Mouse (Mus musculus): Measurements from ENCODE around the gene Veph1.

Gene Veph1

DNA sequence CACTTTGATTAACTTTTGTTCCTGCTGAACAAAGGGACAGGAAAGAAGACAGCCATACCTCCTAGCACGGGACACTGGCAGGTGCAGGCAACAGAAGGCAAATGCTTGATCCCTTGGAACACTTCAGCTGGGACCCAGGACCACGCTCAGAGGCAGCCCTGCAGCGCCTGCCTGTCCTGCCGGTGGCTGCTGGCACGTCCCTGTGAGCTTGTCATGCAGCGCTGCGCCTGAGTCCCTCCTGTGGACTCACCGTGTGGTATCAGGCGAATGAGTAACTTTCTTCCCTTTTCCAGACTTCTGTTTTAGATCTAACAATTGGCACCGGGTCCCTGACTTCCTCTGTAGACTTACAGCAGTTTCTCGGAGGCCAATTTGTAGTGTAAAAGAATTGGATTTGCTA, at the start of gene Veph1:
Gene Veph1 (minus strand): TSS at position 293 of the 400 bp plus-strand sequence.
- peak in 1 of 2 experiments; percentile 5 for DNase-seq (ENCODE audit: low spot score in 2 of 2)

DNA sequence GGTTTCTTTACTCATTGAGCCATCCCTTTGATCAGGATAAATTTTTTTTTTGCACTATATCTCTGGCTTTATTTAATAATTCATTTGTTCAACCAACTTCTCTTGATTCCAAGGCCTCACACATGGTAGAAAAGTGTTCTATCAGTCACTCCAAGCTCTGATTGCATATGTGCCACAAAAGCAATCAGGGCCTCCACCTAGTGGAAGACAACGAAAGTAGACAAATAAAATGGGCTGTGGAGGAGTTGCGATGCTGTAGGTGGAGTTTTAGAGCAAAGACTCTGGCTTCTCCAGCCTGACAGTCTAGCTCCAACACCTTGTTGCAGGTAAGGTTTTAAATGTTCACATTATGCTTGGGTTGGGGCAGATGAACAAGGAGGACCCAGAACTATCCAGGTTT, 44.1 kb upstream of the Veph1 start:
- no peak for DNase-seq (ENCODE audit: low spot score in 2 of 2)

DNA sequence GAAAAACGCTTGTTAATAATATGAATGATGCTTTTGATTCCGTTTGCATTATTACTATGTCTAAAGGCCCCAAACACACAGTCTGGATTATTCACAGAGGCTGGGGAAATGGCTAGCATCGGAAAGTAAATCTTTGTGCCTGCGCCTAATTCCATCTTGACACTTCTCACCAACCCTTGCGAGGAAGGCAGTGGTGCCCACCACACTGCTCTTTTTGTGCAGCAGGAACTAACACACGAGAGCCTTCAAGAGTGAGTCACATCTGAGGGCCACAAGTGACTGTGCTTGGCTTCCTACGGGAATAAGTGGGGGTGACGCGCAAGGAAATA, 35.7 kb upstream of the Veph1 start:
- DNase-seq (ENCODE audit: low spot score in 2 of 2), result no peak

DNA sequence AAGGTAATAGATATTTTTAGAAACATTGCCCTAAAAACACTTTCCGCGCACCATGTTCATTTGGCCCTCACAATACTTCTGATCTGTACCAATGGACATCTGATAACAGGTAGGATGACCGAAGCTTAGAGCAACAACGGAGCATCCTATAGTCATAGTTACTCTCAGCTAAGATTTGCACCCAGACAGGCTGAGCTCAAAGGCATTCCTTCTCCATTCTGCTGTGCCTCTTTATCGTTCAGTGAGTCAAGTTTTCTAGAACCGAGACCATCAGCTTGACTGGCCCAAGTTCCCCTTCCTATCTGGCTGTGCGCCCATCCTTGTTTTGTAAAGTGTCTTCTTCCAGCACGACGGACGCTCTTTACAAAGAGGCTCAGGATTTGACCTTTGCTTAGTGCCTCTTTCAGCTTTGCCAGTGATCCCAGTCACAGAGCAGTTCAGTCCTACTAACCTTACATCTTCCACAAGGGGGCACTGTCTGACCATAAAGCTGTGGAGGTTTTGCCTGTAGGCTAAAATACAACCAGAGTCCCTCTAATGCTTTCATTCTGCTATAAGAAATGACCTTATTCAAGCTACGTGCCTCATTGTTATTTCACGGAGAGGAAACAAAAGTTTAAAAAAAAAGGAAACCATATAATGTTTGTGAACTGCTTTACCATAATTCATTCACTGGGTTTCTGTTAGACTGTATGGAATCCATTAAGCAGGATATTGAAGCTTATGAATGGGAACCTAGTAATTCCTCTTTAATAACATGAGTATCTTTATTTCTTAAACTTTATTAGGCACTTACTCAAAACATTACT, 35.2 kb upstream of the Veph1 start:
- DNase-seq (ENCODE audit: low spot score in 2 of 2), result peak; percentile 43 to 76

DNA sequence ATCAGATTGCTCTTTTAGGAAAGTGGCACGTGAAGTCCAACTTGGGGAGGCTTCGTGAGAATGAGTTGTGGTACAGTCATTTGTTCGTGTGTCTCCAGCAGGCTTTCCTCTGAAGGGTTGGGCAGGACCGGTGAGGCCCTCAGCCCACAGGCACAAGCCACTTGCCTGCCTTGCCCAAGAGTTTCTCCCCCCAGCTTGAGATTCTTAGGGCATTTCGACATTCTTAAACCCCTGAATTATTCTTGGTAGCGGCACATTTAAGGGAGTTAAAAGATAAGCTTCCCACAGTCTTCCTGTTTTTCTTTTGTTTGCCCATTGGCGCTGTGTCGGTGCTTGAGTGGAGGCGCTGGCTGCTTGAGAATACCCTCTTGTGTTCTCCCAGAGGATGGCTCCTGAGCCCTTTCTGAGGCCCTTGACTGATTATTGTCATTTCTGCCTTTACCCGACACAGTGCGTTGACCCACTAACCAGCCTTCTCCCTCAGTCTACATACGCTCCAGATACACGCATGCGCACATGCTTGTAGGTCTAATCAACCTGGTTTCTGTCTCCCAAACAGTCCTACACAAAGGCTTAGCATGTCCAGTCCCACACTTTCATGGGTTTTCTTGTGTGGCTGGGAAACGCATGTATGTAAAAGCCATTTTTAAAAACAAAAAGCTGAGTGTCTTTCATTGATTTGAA, 34.4 kb upstream of the Veph1 start:
- DNase-seq (ENCODE audit: low spot score in 2 of 2), result no peak

DNA sequence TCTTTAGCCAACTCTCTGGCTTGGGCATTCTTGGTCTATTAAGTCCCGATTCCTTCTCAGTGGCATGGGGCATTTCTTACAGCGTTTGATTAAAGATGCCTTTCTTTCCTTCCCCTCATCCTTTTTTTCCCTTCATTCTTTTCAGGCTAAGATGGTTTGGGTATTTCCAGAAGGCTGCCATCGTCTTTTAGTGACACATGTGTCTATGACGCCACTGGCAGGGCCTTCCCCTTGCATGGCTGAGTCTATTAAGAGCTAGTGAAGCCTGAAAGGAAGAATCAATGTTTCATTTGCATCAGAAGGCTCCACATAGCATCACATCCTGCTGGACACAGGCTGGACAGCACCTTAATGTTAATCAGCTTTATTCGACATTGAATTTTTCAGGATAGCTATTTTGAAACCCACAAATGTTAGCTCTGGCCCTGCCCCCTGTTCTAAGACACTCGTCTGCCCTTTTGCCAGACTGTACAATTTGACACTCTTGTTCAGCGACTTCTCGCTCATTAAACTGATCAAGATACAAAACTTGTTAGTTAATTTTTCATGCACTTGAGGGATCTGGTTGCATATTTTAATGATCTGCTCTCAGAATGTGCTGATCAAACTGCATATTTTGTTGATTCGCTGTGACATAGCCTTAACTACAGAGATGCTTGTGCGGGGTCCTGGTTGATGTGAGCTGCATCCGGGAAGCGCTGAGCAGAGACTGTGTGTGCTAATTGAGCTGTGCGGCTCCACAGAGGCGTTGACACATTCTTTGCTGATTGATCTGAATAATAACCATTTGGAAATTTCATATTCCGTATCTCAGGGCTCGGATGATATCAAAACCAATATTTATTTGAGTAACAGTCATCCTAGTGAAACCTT, 29.6 kb upstream of the Veph1 start:
- peak in 1 of 2 experiments; percentile 9 for DNase-seq (ENCODE audit: low spot score in 2 of 2)

DNA sequence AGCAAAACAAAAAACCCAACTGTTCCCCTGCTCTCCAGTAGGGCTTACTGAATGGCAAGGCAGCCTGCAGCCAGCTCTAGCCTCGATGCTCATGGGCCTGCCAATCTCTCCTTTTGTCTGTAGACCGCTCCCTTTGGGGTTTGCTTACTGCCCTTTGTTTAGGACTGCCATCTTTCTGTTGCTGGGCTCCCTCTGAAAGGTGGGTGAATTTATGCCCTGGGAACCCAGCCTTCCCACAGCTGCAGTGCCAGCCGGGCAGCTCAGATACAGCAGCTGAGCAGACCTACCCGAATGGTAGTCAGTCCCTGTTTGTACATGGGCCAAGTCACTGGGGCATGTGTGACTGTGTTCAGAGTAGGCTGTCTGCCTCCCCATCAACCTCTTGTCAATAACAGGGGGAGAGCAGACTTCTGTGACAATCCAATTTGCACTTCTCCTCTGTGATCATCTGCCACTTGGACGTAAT, 28.9 kb upstream of the Veph1 start:
- peak in 1 of 2 experiments; percentile 48 for DNase-seq (ENCODE audit: low spot score in 2 of 2)

DNA sequence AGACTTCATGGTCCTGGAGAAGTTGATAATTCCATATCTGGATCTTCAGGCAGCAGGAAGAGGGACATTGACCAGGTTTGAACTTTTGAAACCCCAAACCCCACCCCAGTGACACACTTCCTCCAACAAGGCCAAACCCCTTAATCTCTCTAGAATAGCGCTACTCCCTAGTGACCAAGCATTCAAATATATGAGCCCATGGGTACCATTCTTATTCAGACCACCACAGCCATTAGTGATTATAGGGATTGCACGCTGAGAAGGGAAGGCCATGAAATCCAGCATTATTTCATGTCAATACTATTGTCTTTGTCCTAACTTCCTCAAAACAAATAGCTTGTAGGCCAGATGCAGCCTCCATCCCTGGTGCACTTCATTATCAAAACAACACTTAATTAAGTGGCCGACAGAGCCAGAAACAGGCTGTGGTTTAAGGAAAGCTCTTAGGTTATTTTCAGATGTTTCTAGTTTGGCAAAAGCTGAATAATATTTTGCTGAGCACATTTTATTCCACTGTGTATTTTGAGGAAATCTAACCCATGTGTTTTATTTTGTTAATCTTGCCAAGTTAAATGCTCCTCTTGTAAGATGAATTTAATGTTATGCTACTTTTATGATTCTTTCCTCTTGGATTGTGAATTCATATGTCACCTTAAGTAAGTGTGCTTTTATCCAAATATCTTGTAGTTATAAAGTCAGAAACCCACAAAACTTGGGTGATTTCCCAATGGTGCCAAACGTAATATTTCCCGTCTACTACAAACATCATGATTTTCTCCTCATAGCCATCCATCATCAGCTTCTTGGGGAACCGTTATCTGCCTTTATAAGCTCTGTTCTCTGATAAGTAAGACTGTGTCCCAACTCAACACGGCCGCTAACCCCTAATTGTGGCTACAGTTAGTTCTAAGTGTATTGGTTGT, 18.4 kb upstream of the Veph1 start:
- no peak for DNase-seq (ENCODE audit: low spot score in 2 of 2)

DNA sequence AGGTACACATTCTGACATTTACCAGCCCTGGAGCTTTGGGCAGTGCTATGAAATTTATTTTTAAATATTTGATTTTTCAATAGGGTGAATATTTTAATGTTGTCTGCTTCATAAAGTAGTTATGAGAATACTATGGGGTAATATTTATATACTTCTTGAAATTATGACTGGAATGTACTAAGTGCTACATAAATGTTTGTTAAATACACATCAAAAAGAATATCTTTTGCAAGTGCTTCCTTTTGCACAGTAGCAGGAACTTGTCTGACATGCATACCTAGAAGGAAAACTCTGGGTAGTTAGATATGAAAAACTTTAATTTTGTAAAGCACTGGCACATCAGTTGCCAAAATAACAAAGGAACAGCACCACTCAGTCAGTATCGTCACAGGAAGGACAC, 13.9 kb upstream of the Veph1 start:
- DNase-seq (ENCODE audit: low spot score in 2 of 2), result no peak

DNA sequence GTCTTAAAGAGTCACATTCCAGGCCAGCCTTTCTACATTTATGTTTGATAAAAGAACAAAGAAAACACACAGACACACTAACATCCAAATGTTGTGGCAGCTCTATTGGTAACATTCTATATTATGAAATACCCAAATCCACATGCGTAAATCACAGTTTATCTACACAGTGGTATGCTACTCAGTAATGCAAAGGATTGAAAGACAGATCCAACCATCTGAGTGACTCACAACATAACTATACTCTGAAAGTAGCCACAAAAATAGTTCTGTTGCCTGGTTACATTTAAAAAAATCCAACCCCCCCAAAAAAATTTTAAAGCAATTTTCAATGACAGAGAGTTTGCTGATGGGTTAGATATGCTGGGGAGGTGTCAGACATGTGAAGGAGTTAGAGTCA, 12.9 kb upstream of the Veph1 start:
- DNase-seq (ENCODE audit: low spot score in 2 of 2), result no peak

DNA sequence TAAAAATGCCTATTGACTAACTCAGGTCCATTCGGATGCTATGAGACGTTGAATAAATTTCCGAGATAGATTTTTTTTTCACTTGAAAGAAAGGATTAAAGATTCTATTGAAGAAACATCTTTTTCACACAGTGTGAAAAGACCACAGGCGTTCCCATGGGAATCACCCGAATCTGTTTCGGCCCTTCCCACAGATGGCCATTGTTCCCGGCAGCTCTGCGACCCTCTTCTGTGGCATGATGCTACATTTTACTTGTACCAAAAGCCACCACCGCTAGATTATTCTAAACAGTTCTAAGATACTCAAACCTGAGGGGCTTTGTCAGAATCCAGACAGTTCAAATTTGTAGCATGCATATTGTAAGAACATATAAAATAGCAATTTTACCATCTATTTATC, 1.4 kb downstream of the Veph1 start:
- no peak for DNase-seq (ENCODE audit: low spot score in 2 of 2)

DNA sequence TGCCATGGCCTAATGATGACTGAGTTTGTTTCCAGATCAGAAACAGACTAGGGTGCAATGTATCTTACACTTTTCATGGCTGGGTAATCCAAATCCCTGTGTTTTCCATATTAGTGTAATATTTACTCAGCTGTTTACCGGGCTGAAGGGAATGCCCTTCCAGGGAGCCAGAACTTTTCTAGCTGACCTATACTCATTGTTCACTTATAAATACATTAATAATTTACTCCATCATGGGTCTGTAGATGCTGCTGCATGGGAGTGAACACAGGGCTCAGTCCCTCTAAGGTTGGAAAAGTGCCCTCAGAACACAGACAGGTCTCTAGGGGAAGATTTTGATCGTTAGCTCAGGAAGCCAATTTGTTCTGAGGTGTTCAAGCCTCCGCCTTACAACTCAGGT, 1.9 kb downstream of the Veph1 start:
- no peak for DNase-seq (ENCODE audit: low spot score in 2 of 2)

DNA sequence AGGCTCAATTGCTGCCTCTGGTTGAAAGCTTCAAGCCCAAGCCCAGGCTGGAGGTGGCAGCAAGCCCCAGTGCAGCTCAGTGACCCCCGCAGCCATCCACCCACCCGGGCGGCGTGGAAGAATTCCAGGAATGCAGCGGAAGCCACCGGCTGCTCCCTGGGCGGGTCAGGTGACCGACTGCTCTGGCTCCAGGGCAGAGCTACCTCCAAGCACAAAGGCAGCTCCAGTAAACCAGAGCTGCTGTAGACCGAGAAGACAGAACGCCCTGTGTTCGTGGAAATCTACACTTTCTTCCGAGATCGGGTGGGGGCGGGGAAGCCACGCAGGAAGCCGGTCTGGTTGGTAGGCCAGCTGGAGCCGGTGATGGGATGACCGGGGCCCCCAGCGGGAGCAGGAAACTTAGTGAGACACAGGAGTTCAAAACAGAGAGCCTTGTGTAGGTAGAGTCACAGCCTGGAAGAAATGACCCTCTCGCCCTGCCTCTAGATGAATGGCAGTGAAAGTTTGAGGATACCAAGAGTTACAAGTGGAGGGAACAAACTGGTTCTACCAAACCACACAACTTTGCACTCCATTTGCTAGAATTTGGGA, 4.2 kb downstream of the Veph1 start:
- DNase-seq (ENCODE audit: low spot score in 2 of 2), result peak in 1 of 2 experiments; percentile 2

DNA sequence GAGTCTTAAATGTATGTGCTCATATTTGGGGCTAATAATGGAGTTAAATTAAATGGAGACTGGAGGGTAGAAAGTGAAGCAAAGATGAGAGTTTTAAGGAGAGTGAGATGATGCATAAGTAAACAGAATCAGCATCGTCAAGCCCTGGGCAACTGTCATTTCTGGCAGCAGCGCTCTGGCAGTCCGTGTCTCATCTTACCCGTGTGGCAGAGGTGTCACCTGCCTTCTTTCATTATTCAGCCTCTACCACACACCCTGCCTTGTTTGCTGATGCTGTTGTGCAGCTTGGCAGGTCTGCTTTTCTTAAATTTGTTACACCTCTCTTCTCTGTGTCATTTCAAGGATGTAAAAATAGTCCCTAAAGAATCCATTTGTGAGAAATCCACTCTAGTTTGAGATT, 33.4 kb downstream of the Veph1 start:
- DNase-seq (ENCODE audit: low spot score in 2 of 2), result no peak

DNA sequence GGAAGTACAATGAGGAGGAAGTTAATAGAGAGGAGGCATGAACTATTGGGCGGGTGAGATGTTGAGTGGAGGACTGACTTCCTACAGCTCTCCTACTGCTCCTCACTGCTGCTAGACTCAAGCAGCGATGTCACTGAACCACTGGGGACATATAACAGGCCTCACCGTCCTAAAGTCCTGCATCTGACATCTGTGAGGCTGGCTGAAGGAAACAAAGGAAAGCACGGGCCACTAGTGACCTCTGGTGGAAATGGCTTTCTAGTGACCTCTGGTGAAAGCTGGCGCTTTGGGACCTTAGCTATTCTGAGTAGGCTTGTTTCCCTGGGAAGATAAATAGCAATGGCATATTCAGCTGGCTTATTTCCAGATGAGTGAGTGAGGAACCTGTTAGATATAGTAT, 34.3 kb downstream of the Veph1 start:
- peak in 1 of 2 experiments; percentile 25 for DNase-seq (ENCODE audit: low spot score in 2 of 2)

DNA sequence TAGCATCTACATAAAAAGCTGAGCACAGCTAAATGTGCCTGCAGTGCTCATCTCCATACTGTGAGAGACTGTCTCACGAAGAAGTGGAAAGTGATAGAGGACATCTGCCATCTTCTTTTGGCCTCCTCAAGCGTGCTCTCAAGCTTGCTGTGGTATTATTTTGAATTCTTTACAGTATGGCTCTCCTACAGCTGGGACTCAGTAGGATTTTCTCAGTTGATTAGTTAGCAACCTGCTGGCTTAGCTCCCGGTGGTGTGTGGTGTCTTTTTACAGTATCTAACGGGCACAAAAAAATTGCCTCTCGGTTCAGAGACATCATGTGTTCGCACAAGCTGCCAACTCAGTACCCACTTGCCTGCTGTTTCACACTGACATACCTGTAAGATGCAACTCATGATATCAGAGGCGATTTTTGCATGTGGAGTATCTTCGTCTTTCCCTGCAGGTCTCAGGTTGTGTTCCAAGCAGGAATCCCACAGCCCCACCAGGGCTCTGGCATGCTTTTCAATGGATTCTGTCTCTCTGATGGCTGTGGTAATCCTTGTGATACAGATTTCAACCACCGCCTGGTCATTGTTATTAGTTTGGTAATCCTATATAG, 42.0 kb downstream of the Veph1 start:
- DNase-seq (ENCODE audit: low spot score in 2 of 2), result peak in 1 of 2 experiments; percentile 16

DNA sequence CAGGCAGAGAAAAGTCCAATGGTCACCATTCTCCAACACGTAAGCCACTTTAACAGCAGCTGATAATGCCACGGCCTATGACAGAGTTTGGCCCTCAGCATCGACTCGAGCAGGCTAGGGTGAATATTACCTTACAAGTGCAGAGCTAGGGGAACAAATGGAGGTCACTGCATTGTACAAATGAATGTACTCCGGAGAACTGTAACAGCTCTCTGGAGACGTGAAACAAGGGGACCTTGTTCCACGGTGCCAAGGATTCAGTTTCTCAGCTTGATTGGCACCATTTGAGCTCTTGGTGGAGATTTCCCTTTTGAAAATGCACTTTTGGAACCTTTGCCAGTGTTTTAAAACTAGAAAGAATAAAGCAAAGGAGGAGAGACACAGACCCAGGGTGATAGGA, 44.8 kb downstream of the Veph1 start:
- DNase-seq (ENCODE audit: low spot score in 2 of 2), result no peak

DNA sequence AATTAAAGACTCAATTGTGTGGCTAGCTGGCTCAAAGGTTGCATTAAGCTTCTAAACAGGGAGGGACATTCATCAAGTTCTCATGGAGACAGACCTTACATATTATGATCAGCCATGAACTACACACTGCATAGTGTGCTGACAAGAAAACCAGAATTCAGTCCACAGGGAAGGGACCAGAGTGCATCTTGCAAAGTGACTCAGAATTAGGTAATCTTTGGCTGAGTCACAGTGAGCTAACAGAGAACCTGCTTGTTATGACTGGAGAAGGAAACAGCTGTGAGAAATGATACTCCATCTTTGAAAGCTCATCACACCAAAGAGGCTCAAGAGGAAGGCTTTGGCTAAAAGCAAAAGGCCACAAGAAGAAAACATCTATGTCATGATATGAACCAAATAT, 56.2 kb downstream of the Veph1 start:
- DNase-seq (ENCODE audit: low spot score in 2 of 2), result no peak

DNA sequence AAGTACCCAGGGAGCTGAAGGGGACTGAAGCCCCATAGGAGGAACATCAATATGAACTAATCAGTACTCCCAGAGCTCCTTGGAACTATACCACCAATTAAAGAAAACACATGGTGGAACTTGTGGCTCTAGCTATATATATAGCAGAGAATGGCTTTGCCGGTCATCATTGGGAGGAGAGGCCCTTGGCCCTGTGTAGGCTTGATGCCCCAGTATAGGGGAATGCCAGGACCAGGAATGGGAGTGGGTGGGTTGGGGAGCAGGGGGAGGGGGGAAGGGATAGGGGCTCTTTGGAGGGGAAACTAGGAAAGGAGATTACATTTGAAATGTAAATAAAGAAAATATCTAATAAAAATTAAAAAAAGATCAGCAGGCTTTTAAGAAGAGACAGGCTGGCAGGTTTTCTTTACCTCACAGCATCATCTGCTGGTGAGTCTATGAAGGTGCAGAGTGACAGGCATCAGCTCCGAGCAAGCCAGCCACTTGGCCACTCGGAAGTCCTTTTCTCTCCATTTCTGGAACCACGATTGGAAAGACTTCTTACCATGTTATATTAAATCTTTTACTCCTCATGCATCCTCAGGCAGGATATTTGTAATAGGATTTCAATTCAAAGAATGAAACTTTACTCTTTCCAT, 60.3 kb downstream of the Veph1 start:
- DNase-seq (ENCODE audit: low spot score in 2 of 2), result peak in 1 of 2 experiments; percentile 18

Measured in cerebellum, postnatal 4 days (tissue).